Mouse (Mus musculus): Measurements from ENCODE around the gene Arrdc4. TPM values are rescaled to one million over a fixed set of nuclear protein-coding genes. Genes with fewer than 3 reads are reported as not detected.

Arrdc4 gene
- total and polyA plus RNA-seq, 2 experiments from 2014 or later, result 54.3 to 56.7 TPM

GRCm38 (mm10) chr7:68759148-68759724, 10.2 kb upstream of the Arrdc4 start:
- H3K9me3 ChIP-seq (ENCODE audit: low read length), result no peaks in the 10 kb centered on the region
- H3K4me3 ChIP-seq (ENCODE audit: low read length), result no peak overlapping the region
- no peak overlapping the region for H3K9ac ChIP-seq (replicated peaks; ENCODE audit: low read length)
- no peak overlapping the region for H3K27ac ChIP-seq
- H3K4me1 ChIP-seq (ENCODE audit: insufficient read depth, low read length), result no peaks in the 10 kb centered on the region
- no peak for ATAC-seq
- 83% methylated on average over 6 of the region's 6 CpGs for WGBS
- no peak overlapping the region for H3K4me2 ChIP-seq (ENCODE audit: low read depth, low read length)
- no peak for DNase-seq (ENCODE audit: low spot score)
- no peak for TF ChIP-seq CTCF (IDR thresholded peaks at IDR 0.05; ENCODE audit: low read depth)
- no peaks in the 10 kb centered on the region for H3K36me3 ChIP-seq (ENCODE audit: insufficient read depth, low read length)
- no peaks in the 10 kb centered on the region for H3K27me3 ChIP-seq (ENCODE audit: insufficient read depth, low read length)

GRCm38 (mm10) chr7:68756656-68757204, 7.7 kb upstream of the Arrdc4 start:
- Histone ChIP-seq H3K36me3 (ENCODE audit: insufficient read depth, low read length) (no peaks in the 10 kb centered on the region), H3K4me3 (ENCODE audit: low read length) (no peak overlapping the region), H3K9ac (replicated peaks; ENCODE audit: low read length) (no peak overlapping the region), H3K4me1 (ENCODE audit: insufficient read depth, low read length) (no peaks in the 10 kb centered on the region), H3K9me3 (ENCODE audit: low read length) (no peaks in the 10 kb centered on the region), H3K4me2 (ENCODE audit: low read depth, low read length) (no peak overlapping the region), H3K27ac (no peak overlapping the region), H3K27me3 (ENCODE audit: insufficient read depth, low read length) (no peaks in the 10 kb centered on the region)
- TF ChIP-seq CTCF (IDR thresholded peaks at IDR 0.05; ENCODE audit: low read depth), result no peak
- DNase-seq (ENCODE audit: low spot score) (no peak), ATAC-seq (no peak)
- WGBS, result 92% methylated on average over 6 of the region's 6 CpGs

GRCm38 (mm10) chr7:68749919-68750318, 878 bp upstream of the Arrdc4 start:
- Histone ChIP-seq H3K9me3 (ENCODE audit: low read length) (no peaks in the 10 kb centered on the region), H3K27ac (0 out of 2 replicates have a peak overlapping the region, but pooled peaks have one; percentile 1), H3K36me3 (ENCODE audit: insufficient read depth, low read length) (no peaks in the 10 kb centered on the region), H3K27me3 (ENCODE audit: insufficient read depth, low read length) (no peaks in the 10 kb centered on the region), H3K4me2 (ENCODE audit: low read depth, low read length) (peak overlapping the region; percentile 48), H3K4me1 (ENCODE audit: insufficient read depth, low read length) (peaks cover 13% of the 10 kb centered on the region), H3K9ac (replicated peaks; ENCODE audit: low read length) (no peak overlapping the region), H3K4me3 (ENCODE audit: low read length) (peak overlapping the region; percentile 91)
- WGBS, result 65% methylated on average over 8 of the region's 8 CpGs
- ATAC-seq (no peak), DNase-seq (ENCODE audit: low spot score) (no peak)
- TF ChIP-seq CTCF (IDR thresholded peaks at IDR 0.05; ENCODE audit: low read depth), result no peak

- Histone ChIP-seq H3K27ac (peak overlapping the region; percentile 95), H3K4me2 (ENCODE audit: low read depth, low read length) (peak overlapping the region; percentile 92), H3K36me3 (ENCODE audit: insufficient read depth, low read length) (peaks cover 10% of the 10 kb centered on the region), H3K27me3 (ENCODE audit: insufficient read depth, low read length) (no peaks in the 10 kb centered on the region), H3K9ac (replicated peaks; ENCODE audit: low read length) (peak overlapping the region; percentile 97), H3K4me1 (ENCODE audit: insufficient read depth, low read length) (peaks cover 13% of the 10 kb centered on the region), H3K4me3 (ENCODE audit: low read length) (peak overlapping the region; percentile 91), H3K9me3 (ENCODE audit: low read length) (no peaks in the 10 kb centered on the region)
- ATAC-seq (no peak), DNase-seq (ENCODE audit: low spot score) (peak; percentile 65)
- WGBS, result 18% methylated on average over 7 of the region's 8 CpGs
- no peak for TF ChIP-seq CTCF (IDR thresholded peaks at IDR 0.05; ENCODE audit: low read depth)
Measured at GRCm38 (mm10) chr7:68748361-68748760, 680 bp downstream of the Arrdc4 start.

GRCm38 (mm10) chr7:68744616-68745015, 4.4 kb downstream of the Arrdc4 start:
- no peaks in the 10 kb centered on the region for H3K9me3 ChIP-seq (ENCODE audit: low read length)
- no peaks in the 10 kb centered on the region for H3K27me3 ChIP-seq (ENCODE audit: insufficient read depth, low read length)
- H3K9ac ChIP-seq (replicated peaks; ENCODE audit: low read length), result no peak overlapping the region
- H3K4me1 ChIP-seq (ENCODE audit: insufficient read depth, low read length), result peaks cover 9% of the 10 kb centered on the region
- no peak for ATAC-seq
- TF ChIP-seq CTCF (IDR thresholded peaks at IDR 0.05; ENCODE audit: low read depth), result no peak
- H3K4me2 ChIP-seq (ENCODE audit: low read depth, low read length), result no peak overlapping the region
- H3K27ac ChIP-seq, result no peak overlapping the region
- no peak overlapping the region for H3K4me3 ChIP-seq (ENCODE audit: low read length)
- 69% methylated on average over 9 of the region's 9 CpGs for WGBS
- DNase-seq (ENCODE audit: low spot score), result no peak
- peaks cover 42% of the 10 kb centered on the region for H3K36me3 ChIP-seq (ENCODE audit: insufficient read depth, low read length)

- Histone ChIP-seq H3K36me3 (ENCODE audit: insufficient read depth, low read length) (peaks cover 46% of the 10 kb centered on the region), H3K4me3 (ENCODE audit: low read length) (no peak overlapping the region), H3K4me2 (ENCODE audit: low read depth, low read length) (no peak overlapping the region), H3K9ac (replicated peaks; ENCODE audit: low read length) (no peak overlapping the region), H3K9me3 (ENCODE audit: low read length) (no peaks in the 10 kb centered on the region), H3K27me3 (ENCODE audit: insufficient read depth, low read length) (no peaks in the 10 kb centered on the region), H3K27ac (no peak overlapping the region), H3K4me1 (ENCODE audit: insufficient read depth, low read length) (peaks cover 8% of the 10 kb centered on the region)
- TF ChIP-seq CTCF (IDR thresholded peaks at IDR 0.05; ENCODE audit: low read depth), result no peak
- WGBS, result 70% methylated on average over 2 of the region's 2 CpGs
- no peak for ATAC-seq
- DNase-seq (ENCODE audit: low spot score), result no peak
Measured at GRCm38 (mm10) chr7:68744206-68744605, 4.8 kb downstream of the Arrdc4 start.

- H3K27ac ChIP-seq, result no peak overlapping the region
- no peak for DNase-seq (ENCODE audit: low spot score)
- no peaks in the 10 kb centered on the region for H3K9me3 ChIP-seq (ENCODE audit: low read length)
- peaks cover 59% of the 10 kb centered on the region for H3K36me3 ChIP-seq (ENCODE audit: insufficient read depth, low read length)
- TF ChIP-seq CTCF (IDR thresholded peaks at IDR 0.05; ENCODE audit: low read depth), result no peak
- 97% methylated on average over 6 of the region's 6 CpGs for WGBS
- H3K9ac ChIP-seq (replicated peaks; ENCODE audit: low read length), result no peak overlapping the region
- no peak overlapping the region for H3K4me2 ChIP-seq (ENCODE audit: low read depth, low read length)
- H3K4me3 ChIP-seq (ENCODE audit: low read length), result no peak overlapping the region
- ATAC-seq, result no peak
- peaks cover 2% of the 10 kb centered on the region; the same call in 1 of the 2 replicates for H3K4me1 ChIP-seq (ENCODE audit: insufficient read depth, low read length)
- no peaks in the 10 kb centered on the region for H3K27me3 ChIP-seq (ENCODE audit: insufficient read depth, low read length)
Measured at GRCm38 (mm10) chr7:68740763-68741162, 8.3 kb downstream of the Arrdc4 start.

All from hindbrain, postnatal 0 days (tissue).